Mouse (Mus musculus) urinary bladder, postnatal 10 days (tissue): Measurements from ENCODE around the gene Cd209d.
"Not testable (repeated sequence)": the region's sequence is repeated elsewhere in the genome, so short reads cannot be mapped to it uniquely, and the experiment has no call there.

Experiments used
- DNase-seq: peaks from one replicate; pipeline ENCODE4 v3.0.0; 2022; ENCODE audit warnings: low spot score

Cd209d gene

GRCm38 (mm10) chr8:3878455-3878854 lies at the start of gene Cd209d:
TSS of gene Cd209d (minus strand) at chr8:3878555.
- no peak for DNase-seq

GRCm38 (mm10) chr8:3926744-3927143 lies 48.4 kb upstream of the Cd209d start, which contains the start of gene Cd209b:
TSS of gene Cd209b (minus strand) at chr8:3926844.
- DNase-seq: no peak

GRCm38 (mm10) chr8:3876121-3876520 lies 2.2 kb downstream of the Cd209d start:
- no peak for DNase-seq

- not testable (repeated sequence) for DNase-seq
Measured at GRCm38 (mm10) chr8:3862736-3863135, 15.6 kb downstream of the Cd209d start.

- DNase-seq: no peak
Measured at GRCm38 (mm10) chr8:3854209-3854608, 24.1 kb downstream of the Cd209d start, which contains the start of gene Cd209e. TSS of gene Cd209e (minus strand) at chr8:3854309.
